Mouse (Mus musculus) forebrain, embryonic 10.5 days (tissue): ENCODE data around the gene Arid5b. TPM values are rescaled to one million over a fixed set of nuclear protein-coding genes. Genes with fewer than 3 reads are reported as not detected.

Experiments
- DNase-seq: peaks from one replicate; pipeline ENCODE4 v3.0.0-alpha.2; 2017; ENCODE audit warnings: low spot score; ENCODE audit errors: extremely low spot score
- H3K27ac ChIP-seq: fragments of 300-500 bp; sonication (generic); 2 replicates; pipeline ENCODE4 v1.5.1; 2016; ENCODE audit warnings: mild to moderate bottlenecking
- H3K27me3 ChIP-seq: fragments of 300-500 bp; sonication (generic); 2 replicates; pipeline ENCODE4 v1.6.1; 2016; ENCODE audit warnings: mild to moderate bottlenecking; ENCODE audit not compliant: poor library complexity, severe bottlenecking
- H3K36me3 ChIP-seq: fragments of 300-500 bp; sonication (generic); replicated peaks from 2 replicates; pipeline ENCODE4 v1.6.1; 2016; ENCODE audit warnings: mild to moderate bottlenecking, moderate library complexity
- H3K4me1 ChIP-seq: fragments of 300-500 bp; sonication (generic); 2 replicates; pipeline ENCODE4 v1.6.1; 2016
- H3K4me3 ChIP-seq: fragments of 300-500 bp; sonication (generic); 2 replicates; pipeline ENCODE4 v1.5.1; 2016; ENCODE audit warnings: mild to moderate bottlenecking, moderate library complexity
- H3K9me3 ChIP-seq: fragments of 300-500 bp; sonication (generic); 2 replicates; pipeline ENCODE4 v1.6.1; 2016; ENCODE audit warnings: mild to moderate bottlenecking, moderate library complexity
- WGBS: fragments of 180-500 bp; shearing (Covaris S2); methylation state at CpG from one replicate; pipeline ENCODE4 v1.1.7; 2016; 5-methylcytosine and 5-hydroxymethylcytosine counted together
- polyA plus RNA-seq: library from polyadenylated mRNA; unstranded; fragments of >200 nt; fragmentation: Nextera tagmentation; extraction: Ambion mirVana; gene quantifications from 2 replicates; pipeline ENCODE4 v1.2.1, GENCODE M21; 2016

Arid5b gene
- 9.4 and 10.5 TPM in 2 replicates for polyA plus RNA-seq

DNA sequence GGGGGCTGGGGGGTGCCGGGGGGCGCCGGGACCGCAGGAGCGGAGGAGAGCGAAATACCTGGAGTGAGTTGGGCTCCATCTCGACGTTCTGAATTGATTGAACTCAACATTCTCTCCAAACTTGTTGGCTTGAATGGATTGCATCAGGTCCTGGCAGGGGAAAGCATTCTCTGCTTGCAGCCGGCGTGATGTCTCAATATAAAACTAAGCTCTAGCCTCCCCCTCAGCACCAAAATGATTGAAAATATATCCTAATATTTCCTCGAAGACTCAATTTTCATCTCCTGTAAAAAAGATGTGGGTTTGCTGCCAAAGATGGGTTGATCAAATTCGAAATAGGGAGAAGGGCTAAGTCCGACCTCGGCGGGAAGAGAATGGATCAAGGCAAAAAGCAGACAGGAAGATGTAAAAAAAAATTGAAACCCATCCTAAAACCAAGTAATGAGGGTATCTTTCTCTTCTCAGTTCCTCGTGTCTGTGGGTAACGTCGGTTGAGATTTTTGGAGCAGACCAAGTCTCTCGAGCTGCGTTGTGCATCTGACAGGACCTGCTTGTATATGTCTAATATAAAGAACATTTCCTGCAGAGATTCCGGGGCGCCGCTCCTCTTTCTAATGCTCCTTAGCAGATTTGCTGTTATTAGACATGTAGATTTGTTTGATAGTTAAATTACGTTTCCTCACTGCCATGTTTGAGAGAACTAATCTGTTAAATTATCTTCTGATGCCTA lies at the start of gene Arid5b:
TSS of gene Arid5b (minus strand) at position 109 of the 730 bp plus-strand sequence.
- peaks cover 62% of the 10 kb centered on the region for H3K4me1 ChIP-seq
- no peaks in the 10 kb centered on the region for H3K36me3 ChIP-seq
- H3K9me3 ChIP-seq = no peaks in the 10 kb centered on the region
- peaks cover 20% of the 10 kb centered on the region for H3K27me3 ChIP-seq
- H3K27ac ChIP-seq = peak within 1 kb of the TSS; percentile 88
- peak within 1 kb of the TSS; percentile 75 for H3K4me3 ChIP-seq
- WGBS = under 1% methylated on average over 24 of the region's 24 CpGs
- DNase-seq = peak; percentile 62

DNA sequence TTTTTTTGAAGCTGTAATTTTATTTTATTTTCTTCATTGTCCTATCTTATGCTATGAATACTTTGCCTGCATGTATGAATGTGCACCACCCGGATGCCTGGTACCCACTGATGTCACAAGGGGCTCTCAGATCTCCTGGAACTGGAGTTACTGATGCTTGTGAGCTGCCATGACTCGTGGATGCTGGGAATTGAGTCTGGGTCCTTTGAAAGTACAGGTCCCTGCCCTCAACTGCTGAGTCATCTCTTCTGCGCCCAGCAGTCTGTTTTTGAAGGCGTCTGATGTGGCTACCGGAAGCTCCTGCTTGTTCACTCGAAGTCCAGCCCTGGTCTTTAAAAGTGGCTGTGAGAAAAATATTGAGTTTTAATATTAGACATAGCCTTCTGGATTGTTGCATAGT lies 46.8 kb upstream of the Arid5b start:
- no peak for DNase-seq
- Histone ChIP-seq H3K27me3 (no peaks in the 10 kb centered on the region), H3K36me3 (no peaks in the 10 kb centered on the region), H3K27ac (no peak overlapping the region), H3K4me3 (no peak overlapping the region), H3K4me1 (no peaks in the 10 kb centered on the region), H3K9me3 (no peaks in the 10 kb centered on the region)
- WGBS = 91% methylated on average over 6 of the region's 6 CpGs

GRCm38 (mm10) chr10:68324061-68324460 lies 45.5 kb upstream of the Arid5b start:
- no peaks in the 10 kb centered on the region for H3K36me3 ChIP-seq
- no peak overlapping the region for H3K27ac ChIP-seq
- 0 out of 2 replicates have a peak, but pooled peaks cover 3% of the 10 kb centered on the region for H3K4me1 ChIP-seq
- DNase-seq = no peak
- WGBS = 94% methylated on average over 11 of the region's 11 CpGs
- no peak overlapping the region for H3K4me3 ChIP-seq
- no peaks in the 10 kb centered on the region for H3K9me3 ChIP-seq
- no peaks in the 10 kb centered on the region for H3K27me3 ChIP-seq

DNA sequence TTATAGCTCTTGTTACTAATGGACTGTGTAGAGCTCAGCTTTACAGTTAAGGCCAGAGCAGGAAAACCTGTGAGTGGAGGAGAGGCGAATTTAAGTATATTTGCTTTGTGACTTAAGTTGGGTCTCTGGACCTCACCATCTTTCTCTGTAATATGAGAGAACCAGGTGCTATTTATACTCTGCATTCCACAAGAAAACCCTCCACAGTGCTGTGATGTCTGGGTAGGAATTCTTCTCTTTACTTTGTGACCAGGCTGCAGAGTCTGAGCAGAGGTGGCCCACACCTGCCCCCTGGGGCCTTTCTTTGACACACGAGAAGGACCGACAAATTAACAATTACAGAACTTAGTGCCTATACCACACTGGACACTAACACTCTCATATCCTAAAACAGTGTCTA lies 44.6 kb upstream of the Arid5b start:
- no peak for DNase-seq
- Histone ChIP-seq H3K27ac (no peak overlapping the region), H3K9me3 (no peaks in the 10 kb centered on the region), H3K4me3 (no peak overlapping the region), H3K27me3 (no peaks in the 10 kb centered on the region), H3K36me3 (no peaks in the 10 kb centered on the region), H3K4me1 (0 out of 2 replicates have a peak, but pooled peaks cover 9% of the 10 kb centered on the region)
- WGBS = 92% methylated on average over 3 of the region's 3 CpGs

- 0 out of 2 replicates have a peak, but pooled peaks cover 9% of the 10 kb centered on the region for H3K4me1 ChIP-seq
- H3K9me3 ChIP-seq = no peaks in the 10 kb centered on the region
- no peak overlapping the region for H3K27ac ChIP-seq
- 82% methylated on average over 4 of the region's 4 CpGs for WGBS
- no peak for DNase-seq
- no peaks in the 10 kb centered on the region for H3K27me3 ChIP-seq
- no peaks in the 10 kb centered on the region for H3K36me3 ChIP-seq
- no peak overlapping the region for H3K4me3 ChIP-seq
Measured at GRCm38 (mm10) chr10:68320986-68321385, 42.4 kb upstream of the Arid5b start.

DNA sequence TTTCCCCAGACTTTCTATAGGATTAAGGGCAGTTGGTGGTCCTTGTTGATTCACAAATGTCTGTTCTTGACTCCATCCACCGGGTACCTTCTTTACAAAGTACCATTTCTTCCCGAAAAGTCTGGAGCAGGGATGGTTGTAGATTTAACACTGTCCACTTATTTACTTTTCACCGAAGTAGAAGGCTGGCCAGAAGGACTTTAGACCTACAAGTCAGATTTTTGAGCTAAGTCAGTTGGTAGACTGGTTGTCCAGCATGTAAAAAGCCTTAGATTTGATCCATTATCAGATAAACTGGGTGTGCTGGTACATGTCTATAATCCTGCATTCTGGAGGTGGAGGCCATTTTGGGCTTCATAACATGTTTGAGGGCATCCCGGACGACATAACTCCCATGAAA lies 42.0 kb upstream of the Arid5b start:
- DNase-seq = no peak
- no peak overlapping the region for H3K27ac ChIP-seq
- 93% methylated on average over 5 of the region's 5 CpGs for WGBS
- no peak overlapping the region for H3K4me3 ChIP-seq
- H3K36me3 ChIP-seq = no peaks in the 10 kb centered on the region
- no peaks in the 10 kb centered on the region for H3K9me3 ChIP-seq
- H3K27me3 ChIP-seq = no peaks in the 10 kb centered on the region
- H3K4me1 ChIP-seq = 0 out of 2 replicates have a peak, but pooled peaks cover 9% of the 10 kb centered on the region

- H3K27me3 ChIP-seq = no peaks in the 10 kb centered on the region
- 0 out of 2 replicates have a peak, but pooled peaks cover 9% of the 10 kb centered on the region for H3K4me1 ChIP-seq
- no peaks in the 10 kb centered on the region for H3K9me3 ChIP-seq
- DNase-seq = no peak
- no peak overlapping the region for H3K4me3 ChIP-seq
- WGBS = 82% methylated on average over 6 of the region's 6 CpGs
- H3K27ac ChIP-seq = no peak overlapping the region
- H3K36me3 ChIP-seq = no peaks in the 10 kb centered on the region
Measured at GRCm38 (mm10) chr10:68319438-68319837, 40.9 kb upstream of the Arid5b start.

GRCm38 (mm10) chr10:68318438-68318979 lies 40.0 kb upstream of the Arid5b start:
- Histone ChIP-seq H3K9me3 (no peaks in the 10 kb centered on the region), H3K4me1 (0 out of 2 replicates have a peak, but pooled peaks cover 9% of the 10 kb centered on the region), H3K36me3 (no peaks in the 10 kb centered on the region), H3K27me3 (no peaks in the 10 kb centered on the region), H3K4me3 (no peak overlapping the region), H3K27ac (no peak overlapping the region)
- no peak for DNase-seq
- WGBS = 84% methylated on average over 6 of the region's 6 CpGs

DNA sequence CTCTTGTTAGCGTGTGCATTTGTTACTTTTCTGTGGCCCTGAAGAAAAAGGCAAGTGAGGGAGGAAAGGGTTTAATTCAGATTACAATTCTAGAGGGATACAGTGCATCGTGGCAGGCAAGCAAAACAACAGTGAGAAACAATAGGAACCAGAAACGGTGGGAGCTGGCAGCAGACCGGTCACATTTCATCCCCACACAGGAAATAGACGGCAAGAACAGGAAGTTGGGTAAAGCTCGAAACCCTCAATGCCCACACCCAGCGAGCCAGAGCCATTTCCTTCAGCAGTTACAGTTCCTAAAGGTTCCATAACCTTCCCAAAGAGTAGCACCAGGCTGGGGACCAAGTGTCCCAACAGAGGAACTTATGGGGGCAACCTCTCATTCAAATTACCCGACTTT lies 34.2 kb upstream of the Arid5b start:
- no peak for DNase-seq
- no peaks in the 10 kb centered on the region for H3K36me3 ChIP-seq
- no peaks in the 10 kb centered on the region for H3K4me1 ChIP-seq
- 84% methylated on average over 8 of the region's 8 CpGs for WGBS
- H3K27me3 ChIP-seq = no peaks in the 10 kb centered on the region
- no peak overlapping the region for H3K27ac ChIP-seq
- H3K4me3 ChIP-seq = no peak overlapping the region
- peaks cover 4% of the 10 kb centered on the region; the same call in 1 of the 2 replicates for H3K9me3 ChIP-seq

GRCm38 (mm10) chr10:68301013-68301412 lies 22.5 kb upstream of the Arid5b start:
- peaks cover 10% of the 10 kb centered on the region for H3K4me1 ChIP-seq
- WGBS = 89% methylated on average over 7 of the region's 7 CpGs

DNA sequence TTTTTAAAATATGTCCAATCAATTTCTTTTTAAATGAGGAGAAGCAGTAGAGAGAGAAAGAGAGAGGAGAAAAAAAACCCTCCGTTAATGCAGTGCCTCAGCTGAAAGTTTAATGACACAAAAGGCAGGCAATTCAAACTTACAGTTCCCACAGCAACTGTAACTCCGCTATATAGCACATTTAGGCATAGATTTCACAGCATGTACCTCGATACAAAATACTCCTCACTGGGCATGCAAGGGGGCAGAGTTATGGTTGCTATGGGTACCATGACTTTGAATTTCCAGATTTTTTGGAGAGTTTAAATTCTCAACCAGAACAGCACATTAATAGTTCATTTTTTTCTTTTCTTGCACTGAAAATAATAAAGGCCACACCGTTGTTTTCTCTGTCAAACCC lies 10.9 kb upstream of the Arid5b start:
- H3K27ac ChIP-seq = no peak overlapping the region
- no peak for DNase-seq
- H3K36me3 ChIP-seq = no peaks in the 10 kb centered on the region
- WGBS = 86% methylated on average over 4 of the region's 4 CpGs
- H3K27me3 ChIP-seq = no peaks in the 10 kb centered on the region
- peaks cover 12% of the 10 kb centered on the region; the same call in 1 of the 2 replicates for H3K9me3 ChIP-seq
- no peaks in the 10 kb centered on the region for H3K4me1 ChIP-seq
- H3K4me3 ChIP-seq = no peak overlapping the region

More at GRCm38 (mm10) chr10:68301013-68301412, 22.5 kb upstream of the Arid5b start:
- no peak overlapping the region for H3K27ac ChIP-seq
- H3K4me3 ChIP-seq = no peak overlapping the region
- no peaks in the 10 kb centered on the region for H3K27me3 ChIP-seq
- H3K36me3 ChIP-seq = no peaks in the 10 kb centered on the region
- DNase-seq = no peak
- peaks cover 4% of the 10 kb centered on the region; the same call in 1 of the 2 replicates for H3K9me3 ChIP-seq

DNA sequence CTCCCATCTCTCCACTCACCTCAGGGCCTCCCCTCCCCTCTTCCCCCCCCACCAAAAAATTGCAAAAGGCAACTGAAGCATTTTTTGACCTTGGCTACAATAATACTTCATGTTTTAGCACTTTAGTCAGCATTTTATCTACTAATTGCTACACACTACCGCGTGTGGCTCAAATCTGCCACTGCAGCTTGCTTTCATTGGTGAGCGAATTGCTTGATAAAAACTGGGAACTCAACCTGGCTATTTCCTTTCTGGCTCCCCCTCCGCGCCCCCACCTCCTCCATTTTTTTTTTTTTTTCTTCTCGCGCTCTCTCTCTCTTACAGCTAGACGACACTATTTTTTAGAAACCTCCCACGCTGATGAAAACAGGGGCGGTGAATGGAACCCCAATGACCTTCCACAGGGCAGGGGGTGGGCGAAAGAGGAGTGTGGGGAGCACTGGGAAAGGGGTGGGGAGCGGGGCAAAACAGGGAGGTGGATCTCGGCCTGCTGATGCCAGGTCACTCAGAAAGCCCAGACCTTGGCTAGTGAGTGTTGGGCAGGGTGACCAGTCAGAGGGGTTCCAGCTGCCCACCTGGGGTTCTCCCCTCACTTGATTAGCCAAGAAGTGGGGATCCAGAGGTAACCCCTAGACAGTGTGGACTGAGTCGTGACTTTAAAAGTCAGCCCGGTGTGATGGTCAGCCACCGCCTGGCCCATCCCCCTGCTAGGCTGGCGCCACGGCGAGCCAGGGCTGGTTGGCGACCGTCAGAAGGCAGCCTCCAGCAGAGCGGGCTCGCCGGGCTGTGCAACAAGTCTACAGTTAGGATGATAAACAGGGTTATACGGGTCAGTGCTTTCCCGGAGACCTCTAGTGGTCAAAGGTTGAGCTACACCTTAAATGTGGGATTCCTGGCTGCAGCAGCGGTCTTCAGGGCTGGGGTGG lies 4.2 kb upstream of the Arid5b start:
- Histone ChIP-seq H3K27ac (peak overlapping the region; percentile 79), H3K9me3 (no peaks in the 10 kb centered on the region), H3K4me1 (peaks cover 36% of the 10 kb centered on the region), H3K4me3 (peak overlapping the region; percentile 54), H3K27me3 (peaks cover 20% of the 10 kb centered on the region), H3K36me3 (no peaks in the 10 kb centered on the region)
- peak; percentile 78 for DNase-seq
- WGBS = under 1% methylated on average over 27 of the region's 27 CpGs
